Mouse (Mus musculus) layer of hippocampus, adult 9-10 months (tissue): Measurements from ENCODE around the gene Olfr1262.

Source experiments
- DNase-seq: peaks from one replicate; pipeline ENCODE4 v3.0.0; 2022; ENCODE audit warnings: low spot score

The Olfr1262 gene

DNA sequence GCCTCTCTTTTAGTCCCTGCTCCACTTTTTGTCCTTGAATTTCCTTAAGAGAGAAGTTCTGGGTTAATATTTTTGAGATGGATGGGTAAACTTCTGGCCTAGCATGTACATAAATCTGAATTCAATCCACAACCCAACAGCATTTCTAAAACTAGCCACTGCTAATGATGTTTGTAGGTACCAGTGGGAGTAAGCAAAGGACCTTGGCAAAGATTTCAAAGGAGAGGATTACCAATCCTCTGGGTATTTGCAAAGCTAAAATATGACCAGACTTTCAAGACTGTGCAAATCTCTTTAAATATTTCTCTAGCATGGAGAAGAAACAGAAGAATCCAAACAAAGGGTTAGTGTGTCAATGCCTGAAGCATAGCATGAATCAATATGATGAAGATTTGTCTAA, at the start of gene Olfr1262:
Olfr1262 (plus strand) TSS at position 301 of the 400 bp plus-strand sequence.
- DNase-seq = no peak

GRCm38 (mm10) chr2:89974184-89974583, 25.8 kb upstream of the Olfr1262 start, which contains the start of gene Olfr1260:
Olfr1260 (plus strand) TSS chr2:89974340.
- DNase-seq = peak; percentile 30

GRCm38 (mm10) chr2:89977709-89978108, 22.2 kb upstream of the Olfr1262 start:
- no peak for DNase-seq

GRCm38 (mm10) chr2:89990921-89991320, 9.0 kb upstream of the Olfr1262 start, which contains the start of gene Olfr1261:
Olfr1261 (plus strand) TSS chr2:89991221.
- DNase-seq = no peak

- no peak for DNase-seq
Observed at GRCm38 (mm10) chr2:90011831-90012230, 11.9 kb downstream of the Olfr1262 start, which contains the start of gene Olfr1263. Olfr1263 (plus strand) TSS chr2:90012131.

DNA sequence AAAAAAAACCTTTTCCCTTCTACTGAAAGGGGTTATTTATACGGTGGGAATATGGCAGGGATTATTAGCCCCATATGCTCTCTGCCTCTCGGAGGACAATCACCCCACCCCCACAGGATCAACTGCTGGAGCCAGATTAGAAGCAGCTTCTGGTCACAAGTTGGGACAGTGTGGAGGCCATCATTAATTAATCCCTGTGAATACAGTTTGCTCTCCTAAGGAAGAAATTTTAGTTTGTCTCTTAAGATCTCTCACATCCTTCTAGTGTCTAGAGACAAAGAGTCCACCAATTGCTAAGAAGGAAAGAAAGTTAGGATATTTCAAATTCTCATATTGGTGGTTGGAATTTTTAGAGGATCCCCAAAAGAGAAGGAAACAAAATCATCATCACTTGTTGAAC, 25.5 kb downstream of the Olfr1262 start, which contains the start of gene Olfr1264:
Olfr1264 (minus strand) TSS at position 101 of the 400 bp plus-strand sequence.
- no peak for DNase-seq

- no peak for DNase-seq
Observed at GRCm38 (mm10) chr2:90035037-90035436, 35.1 kb downstream of the Olfr1262 start, which contains the start of gene Olfr1265. Olfr1265 (plus strand) TSS chr2:90035337.
